Mouse (Mus musculus): Measurements from ENCODE around the gene Fam120b. TPM values are rescaled to one million over a fixed set of nuclear protein-coding genes. Genes with fewer than 3 reads are reported as not detected.

The Fam120b gene
- total and polyA plus RNA-seq, 3 experiments, result 17.2 to 19.5 (median 18.1) TPM

DNA sequence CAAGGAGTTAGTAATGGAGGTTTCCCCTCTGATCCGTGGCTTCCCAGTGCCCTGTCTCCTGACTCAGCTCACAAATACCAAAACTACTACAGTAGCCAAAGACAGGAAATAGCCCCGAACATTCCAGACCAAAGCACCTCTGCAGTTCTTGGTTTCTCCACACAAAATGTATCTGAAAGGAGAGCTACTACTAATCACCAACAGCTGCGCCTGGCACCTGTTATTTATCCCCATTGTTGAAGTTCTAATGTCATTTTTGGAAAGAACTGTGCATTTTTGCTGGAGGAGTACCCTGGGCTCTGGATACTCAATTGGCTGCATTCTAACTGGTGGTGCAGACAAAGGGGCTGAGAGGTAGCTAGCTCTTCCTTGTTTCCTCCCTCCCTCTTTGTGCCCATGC, 38.9 kb upstream of the Fam120b start:
- Histone ChIP-seq H3K36me3 (replicated peaks in 1 of 2; ENCODE audit: control insufficient read depth in 1 of 2, insufficient read depth in 1 of 2, low read length in 1 of 2) (no peaks in the 10 kb centered on the region), H3K27me3 (replicated peaks) (peaks cover 4% of the 10 kb centered on the region), H3K27ac (ENCODE audit: insufficient read depth, low read depth) (no peak overlapping the region), H3K9me3 (replicated peaks; ENCODE audit: low read length) (no peaks in the 10 kb centered on the region), H3K79me2 (replicated peaks; ENCODE audit: control insufficient read depth, extremely low read depth, insufficient read depth, poor library complexity, severe bottlenecking) (no peaks in the 10 kb centered on the region), H3K4me1 (ENCODE audit: control insufficient read depth in 1 of 2, insufficient read depth in 2 of 2) (peaks cover 3 to 28% of the 10 kb centered on the region in 2 experiments), H3K4me3 (replicated peaks in 1 of 3; ENCODE audit: low read depth in 2 of 3, low read length in 2 of 3, poor library complexity in 1 of 3) (no peak overlapping the region), H3K4me2 (ENCODE audit: insufficient read depth, low read depth, poor library complexity, severe bottlenecking) (no peak overlapping the region), H3K9ac (ENCODE audit: insufficient read depth, low read depth) (no peak overlapping the region)
- in situ Hi-C loops (cut with MboI; ENCODE audit: low pct_ligation_motif_present, low pct_unique_long_range_greater_than_20kb, low sequenced_read_pairs) (no loop called here), dilution Hi-C loops (cut with MboI; ENCODE audit: extremely low pct_ligation_motif_present, extremely low pct_unique_long_range_greater_than_20kb, low sequenced_read_pairs) (no loop called here)
- TF ChIP-seq MXI1 (IDR thresholded peaks at IDR 0.05; ENCODE audit: low read depth, low read length) (no peak), ZNF384 (IDR thresholded peaks at IDR 0.05; ENCODE audit: low read depth, low read length) (no peak), IRF4 (IDR thresholded peaks at IDR 0.05; ENCODE audit: low read depth, low read length) (no peak), MEF2A (IDR thresholded peaks at IDR 0.05; ENCODE audit: borderline replicate concordance, low read depth, low read length) (no peak), TCF12 (IDR thresholded peaks at IDR 0.05; ENCODE audit: low read depth, low read length) (no peak), ELF1 (IDR thresholded peaks at IDR 0.05; ENCODE audit: low read depth, low read length) (no peak)
- no peak for DNase-seq (ENCODE audit: extremely low read depth)

- DNase-seq (ENCODE audit: extremely low read depth), result no peak
- dilution Hi-C loops (cut with MboI; ENCODE audit: extremely low pct_ligation_motif_present, extremely low pct_unique_long_range_greater_than_20kb, low sequenced_read_pairs), result no loop called here
- Histone ChIP-seq H3K9me3 (replicated peaks; ENCODE audit: low read length) (no peaks in the 10 kb centered on the region), H3K27ac (ENCODE audit: insufficient read depth, low read depth) (no peak overlapping the region), H3K4me3 (replicated peaks in 1 of 3; ENCODE audit: low read depth in 2 of 3, low read length in 2 of 3, poor library complexity in 1 of 3) (no peak overlapping the region), H3K27me3 (replicated peaks) (peaks cover 9% of the 10 kb centered on the region), H3K36me3 (replicated peaks in 1 of 2; ENCODE audit: control insufficient read depth in 1 of 2, insufficient read depth in 1 of 2, low read length in 1 of 2) (no peaks in the 10 kb centered on the region), H3K4me1 (ENCODE audit: control insufficient read depth in 1 of 2, insufficient read depth in 2 of 2) (no peaks in the 10 kb centered on the region), H3K9ac (ENCODE audit: insufficient read depth, low read depth) (no peak overlapping the region), H3K79me2 (replicated peaks; ENCODE audit: control insufficient read depth, extremely low read depth, insufficient read depth, poor library complexity, severe bottlenecking) (no peaks in the 10 kb centered on the region), H3K4me2 (ENCODE audit: insufficient read depth, low read depth, poor library complexity, severe bottlenecking) (no peak overlapping the region)
- in situ Hi-C loops (cut with MboI; ENCODE audit: low pct_ligation_motif_present, low pct_unique_long_range_greater_than_20kb, low sequenced_read_pairs), result no loop called here
- TF ChIP-seq CTCF (conservative IDR thresholded peaks at IDR 0.05 in 1 of 2, IDR thresholded peaks at IDR 0.05 in 1 of 2; ENCODE audit: low read depth in 2 of 2, low read length in 2 of 2) (no peak), PAX5 (IDR thresholded peaks at IDR 0.05; ENCODE audit: low read length) (no peak), USF1 (IDR thresholded peaks at IDR 0.05; ENCODE audit: low read depth, low read length) (no peak), USF2 (conservative IDR thresholded peaks at IDR 0.05; ENCODE audit: low read depth, low read length) (no peak), BHLHE40 (IDR thresholded peaks at IDR 0.05; ENCODE audit: low read depth, low read length) (no peak), ELF1 (IDR thresholded peaks at IDR 0.05; ENCODE audit: low read depth, low read length) (no peak)
These were observed 32.3 kb upstream of the Fam120b start for GRCm38 (mm10) chr17:15363656-15364055.

GRCm38 (mm10) chr17:15365650-15366049, 30.4 kb upstream of the Fam120b start:
- peaks cover 14% of the 10 kb centered on the region for H3K27me3 ChIP-seq (replicated peaks)
- no peak for DNase-seq (ENCODE audit: extremely low read depth)
- in situ Hi-C loops (cut with MboI; ENCODE audit: low pct_ligation_motif_present, low pct_unique_long_range_greater_than_20kb, low sequenced_read_pairs), result no loop called here

More at GRCm38 (mm10) chr17:15365650-15366049, 30.4 kb upstream of the Fam120b start:
- H3K4me2 ChIP-seq (ENCODE audit: insufficient read depth, low read depth, poor library complexity, severe bottlenecking), result no peak overlapping the region
- H3K79me2 ChIP-seq (replicated peaks; ENCODE audit: control insufficient read depth, extremely low read depth, insufficient read depth, poor library complexity, severe bottlenecking), result no peaks in the 10 kb centered on the region
- H3K9me3 ChIP-seq (replicated peaks; ENCODE audit: low read length), result no peaks in the 10 kb centered on the region
- no peaks in the 10 kb centered on the region for H3K36me3 ChIP-seq (replicated peaks in 1 of 2; ENCODE audit: control insufficient read depth in 1 of 2, insufficient read depth in 1 of 2, low read length in 1 of 2)
- dilution Hi-C loops (cut with MboI; ENCODE audit: extremely low pct_ligation_motif_present, extremely low pct_unique_long_range_greater_than_20kb, low sequenced_read_pairs), result no loop called here
- no peak overlapping the region for H3K27ac ChIP-seq (ENCODE audit: insufficient read depth, low read depth)
- no peak overlapping the region for H3K4me3 ChIP-seq (replicated peaks in 1 of 3; ENCODE audit: low read depth in 2 of 3, low read length in 2 of 3, poor library complexity in 1 of 3)
- no peaks in the 10 kb centered on the region for H3K4me1 ChIP-seq (ENCODE audit: control insufficient read depth in 1 of 2, insufficient read depth in 2 of 2)
- no peak for TF ChIP-seq USF1 (IDR thresholded peaks at IDR 0.05; ENCODE audit: low read depth, low read length)
- TF ChIP-seq JUN (IDR thresholded peaks at IDR 0.05; ENCODE audit: insufficient read depth, low read depth, low read length), result no peak
- no peak for TF ChIP-seq USF2 (conservative IDR thresholded peaks at IDR 0.05; ENCODE audit: low read depth, low read length)
- no peak for TF ChIP-seq SIN3A (IDR thresholded peaks at IDR 0.05; ENCODE audit: low read length)
- TF ChIP-seq UBTF (IDR thresholded peaks at IDR 0.05; ENCODE audit: low read depth, low read length), result no peak
- TF ChIP-seq IRF4 (IDR thresholded peaks at IDR 0.05; ENCODE audit: low read depth, low read length), result no peak
- TF ChIP-seq MEF2A (IDR thresholded peaks at IDR 0.05; ENCODE audit: borderline replicate concordance, low read depth, low read length), result no peak
- H3K9ac ChIP-seq (ENCODE audit: insufficient read depth, low read depth), result no peak overlapping the region
